Mouse (Mus musculus) limb, embryonic 10.5 days (tissue): ENCODE data around the gene Bnc2. TPM values are rescaled to one million over a fixed set of nuclear protein-coding genes. Genes with fewer than 3 reads are reported as not detected.

Experiments used
- DNase-seq: peaks from one replicate; pipeline ENCODE4 v3.0.0-alpha.2; 2017; ENCODE audit warnings: low spot score
- H3K27ac ChIP-seq: fragments of 300-500 bp; sonication (generic); 2 replicates; pipeline ENCODE4 v1.5.1; 2016; ENCODE audit warnings: mild to moderate bottlenecking
- H3K27me3 ChIP-seq: fragments of 300-500 bp; sonication (generic); 2 replicates; pipeline ENCODE4 v1.6.1; 2016; ENCODE audit warnings: low read depth, mild to moderate bottlenecking; ENCODE audit not compliant: poor library complexity, severe bottlenecking
- H3K36me3 ChIP-seq: fragments of 300-500 bp; sonication (generic); 2 replicates; pipeline ENCODE4 v1.6.1; 2016; ENCODE audit warnings: mild to moderate bottlenecking, moderate library complexity
- H3K4me1 ChIP-seq: fragments of 300-500 bp; sonication (generic); 2 replicates; pipeline ENCODE4 v1.6.1; 2016
- H3K4me3 ChIP-seq: fragments of 300-500 bp; sonication (generic); 2 replicates; pipeline ENCODE4 v1.5.1; 2016; ENCODE audit warnings: mild to moderate bottlenecking, moderate library complexity
- H3K9me3 ChIP-seq: fragments of 300-500 bp; sonication (generic); replicated peaks from 2 replicates; pipeline ENCODE4 v1.6.1; 2016; ENCODE audit warnings: mild to moderate bottlenecking
- WGBS: fragments of 180-500 bp; shearing (Covaris S2); methylation state at CpG from one replicate; pipeline ENCODE4 v1.1.7; 2016; 5-methylcytosine and 5-hydroxymethylcytosine counted together
- polyA plus RNA-seq: library from polyadenylated mRNA; unstranded; fragments of >200 nt; fragmentation: Nextera tagmentation; extraction: Ambion mirVana; gene quantifications from 2 replicates; pipeline ENCODE4 v1.2.1, GENCODE M21; 2016

Gene Bnc2
- polyA plus RNA-seq, 1 experiment from 2014 or later: 11.8 TPM

GRCm38 (mm10) chr4:84668226-84668625 is 6.8 kb downstream of the Bnc2 start:
- 89% methylated on average over 5 of the region's 5 CpGs for WGBS
- H3K9me3 ChIP-seq: no peaks in the 10 kb centered on the region
- no peak overlapping the region for H3K27ac ChIP-seq
- H3K4me3 ChIP-seq: no peak overlapping the region
- H3K36me3 ChIP-seq: no peaks in the 10 kb centered on the region
- H3K4me1 ChIP-seq: peaks cover 44% of the 10 kb centered on the region
- DNase-seq: no peak
- H3K27me3 ChIP-seq: no peaks in the 10 kb centered on the region

- no peaks in the 10 kb centered on the region for H3K4me1 ChIP-seq
- 88% methylated on average over 5 of the region's 5 CpGs for WGBS
Measured at GRCm38 (mm10) chr4:84662228-84663065, 12.6 kb downstream of the Bnc2 start.

GRCm38 (mm10) chr4:84661341-84661740 is 13.7 kb downstream of the Bnc2 start:
- no peak for DNase-seq
- no peak overlapping the region for H3K4me3 ChIP-seq
- 89% methylated on average over 3 of the region's 3 CpGs for WGBS
- no peaks in the 10 kb centered on the region for H3K36me3 ChIP-seq
- no peaks in the 10 kb centered on the region for H3K9me3 ChIP-seq
- H3K27me3 ChIP-seq: no peaks in the 10 kb centered on the region
- H3K4me1 ChIP-seq: peaks cover 4% of the 10 kb centered on the region
- no peak overlapping the region for H3K27ac ChIP-seq

More at GRCm38 (mm10) chr4:84662228-84663065, 12.6 kb downstream of the Bnc2 start:
- DNase-seq: no peak
- no peaks in the 10 kb centered on the region for H3K36me3 ChIP-seq
- H3K27me3 ChIP-seq: no peaks in the 10 kb centered on the region
- H3K27ac ChIP-seq: no peak overlapping the region
- H3K9me3 ChIP-seq: no peaks in the 10 kb centered on the region
- no peak overlapping the region for H3K4me3 ChIP-seq

- Histone ChIP-seq H3K4me1 (peaks cover 14% of the 10 kb centered on the region), H3K4me3 (no peak overlapping the region), H3K27me3 (no peaks in the 10 kb centered on the region), H3K9me3 (no peaks in the 10 kb centered on the region), H3K36me3 (no peaks in the 10 kb centered on the region), H3K27ac (no peak overlapping the region)
- DNase-seq: no peak
- 67% methylated on average over 8 of the region's 8 CpGs for WGBS
Measured at GRCm38 (mm10) chr4:84651786-84652185, 23.3 kb downstream of the Bnc2 start.

GRCm38 (mm10) chr4:84646576-84646975 is 28.5 kb downstream of the Bnc2 start:
- H3K36me3 ChIP-seq: no peaks in the 10 kb centered on the region
- DNase-seq: no peak
- no peak overlapping the region for H3K27ac ChIP-seq
- H3K4me1 ChIP-seq: peaks cover 10% of the 10 kb centered on the region
- no peaks in the 10 kb centered on the region for H3K9me3 ChIP-seq
- H3K27me3 ChIP-seq: no peaks in the 10 kb centered on the region
- no peak overlapping the region for H3K4me3 ChIP-seq

- Histone ChIP-seq H3K36me3 (no peaks in the 10 kb centered on the region), H3K27me3 (no peaks in the 10 kb centered on the region), H3K9me3 (no peaks in the 10 kb centered on the region), H3K4me1 (peaks cover 60% of the 10 kb centered on the region), H3K27ac (peak overlapping the region; percentile 42; the same call in 1 of the 2 replicates), H3K4me3 (no peak overlapping the region)
- DNase-seq: no peak
- WGBS: 53% methylated on average over 6 of the region's 6 CpGs
Measured at GRCm38 (mm10) chr4:84639166-84639565, 35.9 kb downstream of the Bnc2 start.

- H3K4me1 ChIP-seq: peaks cover 72% of the 10 kb centered on the region
- DNase-seq: peak; percentile 79
- H3K27me3 ChIP-seq: no peaks in the 10 kb centered on the region
Measured at GRCm38 (mm10) chr4:84637641-84638040, 37.4 kb downstream of the Bnc2 start.

GRCm38 (mm10) chr4:84634751-84635150 is 40.3 kb downstream of the Bnc2 start:
- Histone ChIP-seq H3K4me1 (peaks cover 75% of the 10 kb centered on the region), H3K4me3 (no peak overlapping the region), H3K27me3 (no peaks in the 10 kb centered on the region), H3K36me3 (no peaks in the 10 kb centered on the region), H3K27ac (peak overlapping the region; percentile 75), H3K9me3 (no peaks in the 10 kb centered on the region)
- DNase-seq: no peak
- 20% methylated on average over 4 of the region's 4 CpGs for WGBS

More at GRCm38 (mm10) chr4:84637641-84638040, 37.4 kb downstream of the Bnc2 start:
- under 1% methylated on average over 10 of the region's 10 CpGs for WGBS
- Histone ChIP-seq H3K9me3 (no peaks in the 10 kb centered on the region), H3K27ac (peak overlapping the region; percentile 81), H3K4me3 (peak overlapping the region; percentile 33), H3K36me3 (no peaks in the 10 kb centered on the region)

GRCm38 (mm10) chr4:84633991-84634390 is 41.1 kb downstream of the Bnc2 start:
- Histone ChIP-seq H3K4me3 (no peak overlapping the region), H3K9me3 (no peaks in the 10 kb centered on the region), H3K36me3 (no peaks in the 10 kb centered on the region), H3K27ac (peak overlapping the region; percentile 75), H3K27me3 (no peaks in the 10 kb centered on the region), H3K4me1 (peaks cover 71% of the 10 kb centered on the region)
- DNase-seq: no peak
- WGBS: 55% methylated on average over 1 of the region's 1 CpGs

- 41% methylated on average over 12 of the region's 12 CpGs for WGBS
- no peak overlapping the region for H3K4me3 ChIP-seq
- peaks cover 62% of the 10 kb centered on the region for H3K4me1 ChIP-seq
- peak overlapping the region; percentile 75 for H3K27ac ChIP-seq
- H3K27me3 ChIP-seq: no peaks in the 10 kb centered on the region
- DNase-seq: no peak
- no peaks in the 10 kb centered on the region for H3K9me3 ChIP-seq
- H3K36me3 ChIP-seq: no peaks in the 10 kb centered on the region
Measured at GRCm38 (mm10) chr4:84632832-84633789, 42.0 kb downstream of the Bnc2 start.

- no peak overlapping the region for H3K4me3 ChIP-seq
- WGBS: 90% methylated on average over 7 of the region's 7 CpGs
- H3K36me3 ChIP-seq: no peaks in the 10 kb centered on the region
- no peaks in the 10 kb centered on the region for H3K9me3 ChIP-seq
- no peaks in the 10 kb centered on the region for H3K27me3 ChIP-seq
- no peak overlapping the region for H3K27ac ChIP-seq
- no peak for DNase-seq
- peaks cover 16% of the 10 kb centered on the region for H3K4me1 ChIP-seq
Measured at GRCm38 (mm10) chr4:84627616-84628015, 47.5 kb downstream of the Bnc2 start.

GRCm38 (mm10) chr4:84623312-84623711 is 51.8 kb downstream of the Bnc2 start:
- no peak for DNase-seq
- no peaks in the 10 kb centered on the region for H3K36me3 ChIP-seq
- H3K4me1 ChIP-seq: peaks cover 32% of the 10 kb centered on the region
- H3K27ac ChIP-seq: no peak overlapping the region
- H3K9me3 ChIP-seq: no peaks in the 10 kb centered on the region
- WGBS: 68% methylated on average over 5 of the region's 5 CpGs
- H3K4me3 ChIP-seq: no peak overlapping the region
- no peaks in the 10 kb centered on the region for H3K27me3 ChIP-seq

GRCm38 (mm10) chr4:84621785-84622184 is 53.3 kb downstream of the Bnc2 start:
- H3K27ac ChIP-seq: 0 out of 2 replicates have a peak overlapping the region, but pooled peaks have one; percentile 9
- H3K4me1 ChIP-seq: peaks cover 32% of the 10 kb centered on the region
- DNase-seq: no peak
- 82% methylated on average over 3 of the region's 3 CpGs for WGBS
- H3K4me3 ChIP-seq: no peak overlapping the region
- H3K36me3 ChIP-seq: no peaks in the 10 kb centered on the region
- no peaks in the 10 kb centered on the region for H3K27me3 ChIP-seq
- no peaks in the 10 kb centered on the region for H3K9me3 ChIP-seq
